In the genomic region with DNA sequence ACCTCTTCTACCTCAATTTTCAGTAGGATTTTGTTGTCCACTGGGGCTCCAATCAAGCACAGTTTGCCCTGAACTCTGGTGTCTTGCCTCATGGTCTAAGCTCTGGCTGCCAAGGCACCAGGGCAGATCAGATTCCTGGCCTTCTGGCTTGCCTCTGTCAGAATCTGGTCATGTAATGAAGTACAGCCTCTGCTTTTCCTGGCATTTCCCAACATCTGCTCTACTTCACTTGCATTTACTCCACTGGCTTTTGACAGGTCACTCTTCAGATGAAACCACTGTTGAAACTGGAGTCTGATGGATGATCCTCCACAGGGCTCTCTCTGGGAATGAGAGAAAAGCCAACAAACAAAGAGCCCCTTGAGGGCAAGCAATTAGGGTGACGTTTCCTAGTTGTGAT, we compare ENCODE assay signal across 12 mouse cellular contexts.
DNase-seq lines count a peak whose midpoint lies in the region; ATAC-seq lines count a peak whose summit lies in the region.
"Had no signal": no experiment of that assay in that cellular context is flagged by ENCODE, and none has a peak within 500 bp of the region (broad histone marks: within the 10 kb centered on the region; RNA-seq: fewer than 3 reads in every experiment).

No protein-coding gene starts in this region.

- H3K27ac ChIP-seq in liver, embryonic 11.5 days (ENCODE audit: low read depth, low read length) = no peak overlapping the region
- no peak overlapping the region for H3K27ac ChIP-seq in embryonic facial prominence, embryonic 12.5 days
- H3K27ac ChIP-seq in heart, embryonic 11.5 days (ENCODE audit: low read depth, low read length) = no peak overlapping the region
- no peak overlapping the region for H3K27ac ChIP-seq in forebrain, embryonic 16.5 days (ENCODE audit: low read length)

- no peaks in the 10 kb centered on the region for H3K9me3 ChIP-seq in liver, embryonic 11.5 days (ENCODE audit: control insufficient read depth, low read length)
- no peaks in the 10 kb centered on the region for H3K9me3 ChIP-seq in embryonic facial prominence, embryonic 12.5 days
- no peaks in the 10 kb centered on the region for H3K9me3 ChIP-seq in heart, embryonic 11.5 days (replicated peaks; ENCODE audit: control insufficient read depth, low read length)
- H3K9me3 ChIP-seq in forebrain, embryonic 16.5 days (ENCODE audit: control insufficient read depth, low read length) = no peaks in the 10 kb centered on the region

- H3K4me3 ChIP-seq in liver, embryonic 11.5 days (ENCODE audit: low read depth, low read length) = no peak overlapping the region
- H3K4me3 ChIP-seq in embryonic facial prominence, embryonic 12.5 days = no peak overlapping the region
- H3K4me3 ChIP-seq in heart, embryonic 11.5 days (ENCODE audit: low read depth, low read length) = no peak overlapping the region
- no peak overlapping the region for H3K4me3 ChIP-seq in forebrain, embryonic 16.5 days (replicated peaks; ENCODE audit: low read length)

- peak; percentile 10 for DNase-seq in adrenal gland, adult 8-10 months
- no peak for DNase-seq in adrenal gland, postnatal 25 days
- DNase-seq in liver, embryonic 11.5 days (ENCODE audit: low spot score) = no peak
- no peak for DNase-seq in liver
- peak; percentile 55 for DNase-seq in mesoderm, embryonic 11.5 days (ENCODE audit: low read depth, low spot score)
- DNase-seq: heart, postnatal 14 days; kidney, adult 11 months; spleen, adult 18-20 months had no signal

- ATAC-seq in liver, embryonic 11.5 days (replicated peaks; ENCODE audit: low FRiP score) = peak; percentile 41
- peak; percentile 15; the same call in 1 of the 2 replicates for ATAC-seq in embryonic facial prominence, embryonic 12.5 days (ENCODE audit: insufficient number of reproducible peaks, insufficient read depth, low FRiP score, low TSS enrichment)
- no peak for ATAC-seq in heart, embryonic 11.5 days (replicated peaks; ENCODE audit: insufficient number of reproducible peaks, low FRiP score, low TSS enrichment)
- no peak for ATAC-seq in forebrain, embryonic 16.5 days
- ATAC-seq: forebrain, embryonic 14.5 days had no signal

- no peak overlapping the region for H3K4me2 ChIP-seq in liver, embryonic 11.5 days
- no peak overlapping the region for H3K4me2 ChIP-seq in embryonic facial prominence, embryonic 12.5 days (replicated peaks)
- H3K4me2 ChIP-seq in heart, embryonic 11.5 days = no peak overlapping the region
- H3K4me2 ChIP-seq in forebrain, embryonic 16.5 days (ENCODE audit: low read length) = no peak overlapping the region

- WGBS in liver, embryonic 11.5 days = 45% methylated on average over 1 of the region's 1 CpGs
- WGBS in embryonic facial prominence, embryonic 12.5 days = 6% methylated on average over 1 of the region's 1 CpGs
- 16% methylated on average over 1 of the region's 1 CpGs for WGBS in heart, embryonic 11.5 days (ENCODE audit: insufficient replicate concordance)
- WGBS in forebrain, embryonic 16.5 days = 33% methylated on average over 1 of the region's 1 CpGs

- no peaks in the 10 kb centered on the region for H3K4me1 ChIP-seq in liver, embryonic 11.5 days (replicated peaks; ENCODE audit: control insufficient read depth, insufficient read depth, low read length)
- H3K4me1 ChIP-seq in embryonic facial prominence, embryonic 12.5 days = no peaks in the 10 kb centered on the region
- H3K4me1 ChIP-seq in heart, embryonic 11.5 days (ENCODE audit: control insufficient read depth, insufficient read depth, low read length) = no peaks in the 10 kb centered on the region
- H3K4me1 ChIP-seq in forebrain, embryonic 16.5 days (replicated peaks; ENCODE audit: control insufficient read depth, insufficient read depth, low read length) = no peaks in the 10 kb centered on the region

- no peak overlapping the region for H3K9ac ChIP-seq in liver, embryonic 11.5 days (ENCODE audit: low read depth, low read length)
- no peak overlapping the region for H3K9ac ChIP-seq in embryonic facial prominence, embryonic 12.5 days
- H3K9ac ChIP-seq in heart, embryonic 11.5 days (ENCODE audit: low read depth, low read length) = no peak overlapping the region
- H3K9ac ChIP-seq in forebrain, embryonic 16.5 days (replicated peaks; ENCODE audit: low read depth, low read length) = no peak overlapping the region

- no peaks in the 10 kb centered on the region for H3K36me3 ChIP-seq in liver, embryonic 11.5 days (ENCODE audit: control insufficient read depth, insufficient read depth, low read length)
- no peaks in the 10 kb centered on the region for H3K36me3 ChIP-seq in embryonic facial prominence, embryonic 12.5 days
- H3K36me3 ChIP-seq in heart, embryonic 11.5 days (ENCODE audit: control insufficient read depth, insufficient read depth, low read length) = no peaks in the 10 kb centered on the region
- H3K36me3 ChIP-seq in forebrain, embryonic 16.5 days (ENCODE audit: control insufficient read depth, insufficient read depth) = no peaks in the 10 kb centered on the region

- H3K27me3 ChIP-seq in liver, embryonic 11.5 days (replicated peaks; ENCODE audit: control insufficient read depth, insufficient read depth, low read length) = no peaks in the 10 kb centered on the region
- no peaks in the 10 kb centered on the region for H3K27me3 ChIP-seq in embryonic facial prominence, embryonic 12.5 days
- H3K27me3 ChIP-seq in heart, embryonic 11.5 days (ENCODE audit: control insufficient read depth, insufficient read depth, low read length) = no peaks in the 10 kb centered on the region
- H3K27me3 ChIP-seq in forebrain, embryonic 16.5 days (replicated peaks; ENCODE audit: control insufficient read depth, insufficient read depth, low read length) = no peaks in the 10 kb centered on the region

Comparison
In these comparisons a context has a peak if more than half of its experiments do, and no peak if none do; other contexts are left out.
1. DNase-seq: peak in adrenal gland, adult 8-10 months (single experiment) and mesoderm, embryonic 11.5 days (single experiment); none in adrenal gland, postnatal 25 days (single experiment), liver, embryonic 11.5 days (single experiment) and liver (single experiment).
2. ATAC-seq: peak in liver, embryonic 11.5 days (single experiment) and embryonic facial prominence, embryonic 12.5 days (single experiment); none in heart, embryonic 11.5 days (single experiment) and forebrain, embryonic 16.5 days (single experiment).